Mouse (Mus musculus) liver, adult 2 months (tissue): ENCODE measurements around the gene Agtpbp1. TPM values are rescaled to one million over a fixed set of nuclear protein-coding genes. Genes with fewer than 3 reads are reported as not detected.

ENCODE experiments used
- DNase-seq: peaks from one replicate; pipeline ENCODE4 v3.0.0-alpha.2; 2011; ENCODE audit warnings: low read depth, low spot score; ENCODE audit errors: extremely low read depth
- H3K27ac ChIP-seq: fragments of 200-500 bp; replicated peaks from 2 replicates; pipeline ENCODE4 v1.5.1; 2012; ENCODE audit warnings: low read depth, mild to moderate bottlenecking, control low read depth, inconsistent platforms, low read length; ENCODE audit not compliant: insufficient read depth
- H3K27me3 ChIP-seq: fragments of 200-500 bp; 2 replicates; pipeline ENCODE4 v1.6.1; 2012; ENCODE audit warnings: mild to moderate bottlenecking, moderate library complexity, low read length, inconsistent platforms; ENCODE audit not compliant: control insufficient read depth, insufficient read depth
- H3K36me3 ChIP-seq: fragments of 200-500 bp; 2 replicates; pipeline ENCODE4 v1.6.1; 2012; ENCODE audit warnings: low read length, inconsistent platforms; ENCODE audit not compliant: control insufficient read depth, insufficient read depth
- H3K4me1 ChIP-seq: fragments of 200-500 bp; 2 replicates; pipeline ENCODE4 v1.6.1; 2011; ENCODE audit warnings: low read length; ENCODE audit not compliant: control insufficient read depth, insufficient read depth
- H3K4me3 ChIP-seq: fragments of 200-500 bp; 2 replicates; pipeline ENCODE4 v1.5.1; 2011; ENCODE audit warnings: low read depth, mild to moderate bottlenecking, control low read depth, low read length, moderate library complexity; ENCODE audit not compliant: insufficient read depth
- H3K79me2 ChIP-seq: fragments of 200-500 bp; 2 replicates; pipeline ENCODE4 v1.6.1; 2012; ENCODE audit warnings: inconsistent platforms, mild to moderate bottlenecking, low read length, moderate library complexity; ENCODE audit not compliant: control insufficient read depth, insufficient read depth
- H3K9ac ChIP-seq: fragments of 200-500 bp; 2 replicates; pipeline ENCODE4 v1.6.1; 2012; ENCODE audit warnings: low read depth, mild to moderate bottlenecking, control low read depth, inconsistent platforms, low read length
- CTCF ChIP-seq: fragments of 200-500 bp; IDR thresholded peaks from 2 replicates; pipeline ENCODE4 v1.5.1; 2011; ENCODE audit warnings: low read depth, low read length, control low read depth
- POLR2A ChIP-seq: fragments of 200-500 bp; IDR thresholded peaks from 2 replicates; pipeline ENCODE4 v1.6.1; 2011; ENCODE audit warnings: low read length, control low read depth; ENCODE audit not compliant: insufficient read depth; ENCODE audit errors: extremely low read depth
- WGBS: fragments of 180-500 bp; shearing (Covaris S2); methylation state at CpG from one replicate; pipeline ENCODE4 v1.1.7; 2018; 5-methylcytosine and 5-hydroxymethylcytosine counted together
- polyA plus RNA-seq: library from polyadenylated mRNA; depleted of rRNA; stranded (reverse); fragments of >200 nt; gene quantifications from 2 replicates; pipeline ENCODE4 v1.2.3, GENCODE M21; 2012
- total RNA-seq: library from RNA; depleted of rRNA; stranded (reverse); fragments of >200 nt; gene quantifications from 2 replicates; pipeline ENCODE4 v1.2.3, GENCODE M21; 2014

Gene Agtpbp1
- total and polyA plus RNA-seq, 2 experiments = 1.9 to 10.0 TPM

DNA sequence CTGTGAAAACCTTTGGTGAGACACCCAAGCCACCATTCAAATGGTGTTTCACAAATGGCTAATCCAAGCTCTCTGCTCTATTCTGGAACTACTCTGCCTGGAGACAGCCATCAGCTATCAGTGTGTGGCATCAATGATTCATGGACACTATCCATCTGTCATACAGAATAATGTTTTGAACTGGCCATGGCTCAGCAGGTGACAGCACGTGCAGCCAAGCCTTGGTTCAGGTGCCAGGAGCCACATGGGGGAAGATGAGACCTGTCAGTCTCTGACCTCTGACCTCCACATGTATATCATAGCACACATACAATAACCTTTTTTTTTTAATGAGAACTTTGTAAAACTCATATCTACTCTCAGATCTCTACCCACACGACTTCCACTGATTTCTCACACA, 32.3 kb downstream of the Agtpbp1 start:
- 79% methylated on average over 2 of the region's 2 CpGs for WGBS

DNA sequence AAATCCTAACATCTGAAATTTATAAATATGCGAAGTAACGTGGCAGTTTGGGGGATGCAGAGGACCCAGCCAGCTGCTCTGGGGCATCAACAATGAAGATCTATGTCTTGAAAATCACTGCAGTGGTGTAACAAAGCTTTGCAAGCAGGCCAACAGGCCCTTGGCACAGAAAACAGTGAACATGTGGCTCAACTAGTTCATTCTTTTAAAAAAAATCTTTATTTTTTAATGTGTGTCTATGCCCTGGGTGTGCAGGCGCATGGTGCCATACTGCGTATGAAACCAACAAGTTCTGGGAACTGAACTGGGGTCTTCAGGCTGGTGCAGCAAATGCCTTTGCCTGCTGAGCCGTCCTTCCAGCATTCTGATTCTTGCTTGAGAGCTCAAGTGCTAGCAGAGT, 32.7 kb downstream of the Agtpbp1 start:
- WGBS = 96% methylated on average over 5 of the region's 5 CpGs
- Histone ChIP-seq H3K4me1 (peaks cover 2% of the 10 kb centered on the region; the same call in 1 of the 2 replicates), H3K36me3 (no peaks in the 10 kb centered on the region), H3K27ac (no peak overlapping the region), H3K79me2 (peaks cover 6% of the 10 kb centered on the region; the same call in 1 of the 2 replicates), H3K4me3 (no peak overlapping the region), H3K27me3 (no peaks in the 10 kb centered on the region), H3K9ac (no peak overlapping the region)
- DNase-seq = no peak
- no peak for TF ChIP-seq CTCF
- no peak for TF ChIP-seq POLR2A

More for the DNA sequence above, 32.3 kb downstream of the Agtpbp1 start:
- TF ChIP-seq CTCF (no peak), POLR2A (no peak)
- no peak overlapping the region for H3K4me3 ChIP-seq
- peaks cover 5% of the 10 kb centered on the region for H3K4me1 ChIP-seq
- no peaks in the 10 kb centered on the region for H3K36me3 ChIP-seq
- DNase-seq = no peak
- no peaks in the 10 kb centered on the region for H3K27me3 ChIP-seq
- peaks cover 6% of the 10 kb centered on the region; the same call in 1 of the 2 replicates for H3K79me2 ChIP-seq
- H3K27ac ChIP-seq = no peak overlapping the region
- H3K9ac ChIP-seq = no peak overlapping the region

GRCm38 (mm10) chr13:59549318-59549798, 35.7 kb downstream of the Agtpbp1 start:
- no peak overlapping the region for H3K27ac ChIP-seq
- no peak overlapping the region for H3K4me3 ChIP-seq
- H3K9ac ChIP-seq = no peak overlapping the region
- 42% methylated on average over 1 of the region's 1 CpGs for WGBS
- H3K4me1 ChIP-seq = no peaks in the 10 kb centered on the region
- no peak for DNase-seq
- H3K27me3 ChIP-seq = no peaks in the 10 kb centered on the region
- peaks cover 10% of the 10 kb centered on the region; the same call in 1 of the 2 replicates for H3K79me2 ChIP-seq
- TF ChIP-seq CTCF (no peak), POLR2A (no peak)
- no peaks in the 10 kb centered on the region for H3K36me3 ChIP-seq

GRCm38 (mm10) chr13:59547716-59548115, 37.3 kb downstream of the Agtpbp1 start:
- 76% methylated on average over 4 of the region's 4 CpGs for whole genome bisulfite sequencing
- H3K36me3 ChIP-seq = no peaks in the 10 kb centered on the region
- DNase-seq = no peak
- no peak overlapping the region for H3K27ac ChIP-seq
- TF ChIP-seq POLR2A (no peak), CTCF (no peak)
- H3K4me1 ChIP-seq = no peaks in the 10 kb centered on the region
- H3K9ac ChIP-seq = no peak overlapping the region
- no peaks in the 10 kb centered on the region for H3K27me3 ChIP-seq
- no peak overlapping the region for H3K4me3 ChIP-seq
- H3K79me2 ChIP-seq = peaks cover 10% of the 10 kb centered on the region; the same call in 1 of the 2 replicates

GRCm38 (mm10) chr13:59547091-59547490, 37.9 kb downstream of the Agtpbp1 start:
- 71% methylated on average over 2 of the region's 2 CpGs for WGBS
- no peak for DNase-seq
- Histone ChIP-seq H3K27me3 (no peaks in the 10 kb centered on the region), H3K79me2 (peaks cover 10% of the 10 kb centered on the region; the same call in 1 of the 2 replicates), H3K4me1 (no peaks in the 10 kb centered on the region), H3K36me3 (no peaks in the 10 kb centered on the region), H3K27ac (no peak overlapping the region), H3K9ac (no peak overlapping the region), H3K4me3 (no peak overlapping the region)
- TF ChIP-seq POLR2A (no peak), CTCF (no peak)

DNA sequence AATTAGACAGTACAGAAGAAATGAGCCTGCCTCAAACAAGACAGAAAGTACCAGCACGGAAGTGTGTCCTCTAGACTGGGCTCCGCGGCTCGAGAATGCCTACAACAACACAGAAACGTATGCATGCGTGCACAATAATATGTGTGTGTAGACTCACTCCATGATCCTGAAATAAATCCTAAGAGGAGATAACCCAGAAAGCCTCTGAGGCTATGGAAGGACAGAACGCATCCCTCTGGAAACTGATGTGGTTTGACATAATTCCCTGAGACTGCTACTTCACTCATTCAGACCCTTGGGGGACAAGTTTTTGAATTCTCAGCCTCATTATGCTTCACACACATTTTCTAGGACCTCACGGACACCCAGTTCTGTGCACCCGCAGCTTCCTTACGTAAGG, 42.6 kb downstream of the Agtpbp1 start:
- Histone ChIP-seq H3K27ac (no peak overlapping the region), H3K9ac (no peak overlapping the region), H3K27me3 (no peaks in the 10 kb centered on the region), H3K4me1 (no peaks in the 10 kb centered on the region), H3K79me2 (peaks cover 4% of the 10 kb centered on the region; the same call in 1 of the 2 replicates), H3K4me3 (no peak overlapping the region), H3K36me3 (no peaks in the 10 kb centered on the region)
- WGBS = 87% methylated on average over 10 of the region's 10 CpGs
- TF ChIP-seq POLR2A (no peak), CTCF (no peak)
- DNase-seq = no peak
